Mouse (Mus musculus): ENCODE results near the gene Lef1. TPM values are rescaled to one million over a fixed set of nuclear protein-coding genes. Genes with fewer than 3 reads are reported as not detected.

Lef1 gene
- polyA plus RNA-seq, 2 experiments: 0.12 to 0.25 TPM

- no peak overlapping the region for H3K9ac ChIP-seq (replicated peaks)
- H3K4me2 ChIP-seq (ENCODE audit: low read depth): no peak overlapping the region
- ATAC-seq (ENCODE audit: insufficient read depth): no peak
- H3K4me3 ChIP-seq (ENCODE audit: insufficient read depth in 1 of 2, low read depth in 2 of 2, low read length in 2 of 2): no peak overlapping the region
- no peak overlapping the region for H3K27ac ChIP-seq
- 37% methylated on average over 3 of the region's 3 CpGs for WGBS (ENCODE audit: insufficient replicate concordance)
- no peak for DNase-seq (ENCODE audit: low read depth in 3 of 3, low spot score in 3 of 3)
- H3K9me3 ChIP-seq (ENCODE audit: control insufficient read depth, low read length): no peaks in the 10 kb centered on the region
- H3K36me3 ChIP-seq (replicated peaks; ENCODE audit: control insufficient read depth, insufficient read depth, low read depth): no peaks in the 10 kb centered on the region
- no peaks in the 10 kb centered on the region for H3K27me3 ChIP-seq (ENCODE audit: control insufficient read depth, insufficient read depth, low read length)
- TF ChIP-seq CTCF (IDR thresholded peaks at IDR 0.05; ENCODE audit: low read depth) (no peak), EP300 (IDR thresholded peaks at IDR 0.05; ENCODE audit: low read depth) (no peak)
- no peaks in the 10 kb centered on the region for H3K4me1 ChIP-seq (replicated peaks; ENCODE audit: control insufficient read depth in 2 of 2, insufficient read depth in 2 of 2, low read length in 1 of 2)
Measured at GRCm38 (mm10) chr3:131155657-131156056, 45.4 kb downstream of the Lef1 start.

GRCm38 (mm10) chr3:131156377-131156776 lies 46.1 kb downstream of the Lef1 start:
- ATAC-seq (ENCODE audit: insufficient read depth) (no peak), DNase-seq (ENCODE audit: low read depth in 3 of 3, low spot score in 3 of 3) (no peak)
- Histone ChIP-seq H3K4me1 (replicated peaks; ENCODE audit: control insufficient read depth in 2 of 2, insufficient read depth in 2 of 2, low read length in 1 of 2) (no peaks in the 10 kb centered on the region), H3K27ac (no peak overlapping the region), H3K27me3 (ENCODE audit: control insufficient read depth, insufficient read depth, low read length) (no peaks in the 10 kb centered on the region), H3K9ac (replicated peaks) (no peak overlapping the region), H3K36me3 (replicated peaks; ENCODE audit: control insufficient read depth, insufficient read depth, low read depth) (no peaks in the 10 kb centered on the region), H3K4me2 (ENCODE audit: low read depth) (no peak overlapping the region), H3K9me3 (ENCODE audit: control insufficient read depth, low read length) (no peaks in the 10 kb centered on the region), H3K4me3 (ENCODE audit: insufficient read depth in 1 of 2, low read depth in 2 of 2, low read length in 2 of 2) (no peak overlapping the region)
- WGBS (ENCODE audit: insufficient replicate concordance): 56% methylated on average over 11 of the region's 11 CpGs
- TF ChIP-seq CTCF (IDR thresholded peaks at IDR 0.05; ENCODE audit: low read depth) (no peak), EP300 (IDR thresholded peaks at IDR 0.05; ENCODE audit: low read depth) (no peak)

- Histone ChIP-seq H3K4me2 (ENCODE audit: low read depth) (no peak overlapping the region), H3K27ac (no peak overlapping the region), H3K9me3 (ENCODE audit: control insufficient read depth, low read length) (no peaks in the 10 kb centered on the region), H3K9ac (replicated peaks) (no peak overlapping the region), H3K36me3 (replicated peaks; ENCODE audit: control insufficient read depth, insufficient read depth, low read depth) (no peaks in the 10 kb centered on the region), H3K4me1 (replicated peaks; ENCODE audit: control insufficient read depth in 2 of 2, insufficient read depth in 2 of 2, low read length in 1 of 2) (no peaks in the 10 kb centered on the region), H3K27me3 (ENCODE audit: control insufficient read depth, insufficient read depth, low read length) (no peaks in the 10 kb centered on the region), H3K4me3 (ENCODE audit: insufficient read depth in 1 of 2, low read depth in 2 of 2, low read length in 2 of 2) (no peak overlapping the region)
- TF ChIP-seq CTCF (IDR thresholded peaks at IDR 0.05; ENCODE audit: low read depth) (no peak), EP300 (IDR thresholded peaks at IDR 0.05; ENCODE audit: low read depth) (no peak)
- DNase-seq (ENCODE audit: low read depth in 3 of 3, low spot score in 3 of 3): no peak
- 43% methylated on average over 7 of the region's 7 CpGs for WGBS (ENCODE audit: insufficient replicate concordance)
- ATAC-seq (ENCODE audit: insufficient read depth): no peak
Measured at GRCm38 (mm10) chr3:131157471-131157870, 47.2 kb downstream of the Lef1 start.

GRCm38 (mm10) chr3:131159204-131159760 lies 49.0 kb downstream of the Lef1 start:
- H3K9ac ChIP-seq (replicated peaks): no peak overlapping the region
- TF ChIP-seq EP300 (IDR thresholded peaks at IDR 0.05; ENCODE audit: low read depth) (no peak), CTCF (IDR thresholded peaks at IDR 0.05; ENCODE audit: low read depth) (no peak)
- DNase-seq (ENCODE audit: low read depth in 3 of 3, low spot score in 3 of 3): no peak
- no peaks in the 10 kb centered on the region for H3K27me3 ChIP-seq (ENCODE audit: control insufficient read depth, insufficient read depth, low read length)
- no peak overlapping the region for H3K4me3 ChIP-seq (ENCODE audit: insufficient read depth in 1 of 2, low read depth in 2 of 2, low read length in 2 of 2)
- no peaks in the 10 kb centered on the region for H3K9me3 ChIP-seq (ENCODE audit: control insufficient read depth, low read length)
- WGBS (ENCODE audit: insufficient replicate concordance): 43% methylated on average over 12 of the region's 12 CpGs
- H3K4me2 ChIP-seq (ENCODE audit: low read depth): no peak overlapping the region
- no peak overlapping the region for H3K27ac ChIP-seq
- no peak for ATAC-seq (ENCODE audit: insufficient read depth)
- H3K36me3 ChIP-seq (replicated peaks; ENCODE audit: control insufficient read depth, insufficient read depth, low read depth): no peaks in the 10 kb centered on the region
- H3K4me1 ChIP-seq (replicated peaks; ENCODE audit: control insufficient read depth in 2 of 2, insufficient read depth in 2 of 2, low read length in 1 of 2): no peaks in the 10 kb centered on the region

GRCm38 (mm10) chr3:131159881-131160615 lies 49.8 kb downstream of the Lef1 start:
- H3K36me3 ChIP-seq (replicated peaks; ENCODE audit: control insufficient read depth, insufficient read depth, low read depth): no peaks in the 10 kb centered on the region
- H3K9ac ChIP-seq (replicated peaks): no peak overlapping the region
- DNase-seq (ENCODE audit: low read depth in 3 of 3, low spot score in 3 of 3): no peak
- H3K4me3 ChIP-seq (ENCODE audit: insufficient read depth in 1 of 2, low read depth in 2 of 2, low read length in 2 of 2): no peak overlapping the region
- H3K27ac ChIP-seq: no peak overlapping the region
- no peak overlapping the region for H3K4me2 ChIP-seq (ENCODE audit: low read depth)
- no peaks in the 10 kb centered on the region for H3K4me1 ChIP-seq (replicated peaks; ENCODE audit: control insufficient read depth in 2 of 2, insufficient read depth in 2 of 2, low read length in 1 of 2)
- WGBS (ENCODE audit: insufficient replicate concordance): 68% methylated on average over 14 of the region's 14 CpGs
- H3K27me3 ChIP-seq (ENCODE audit: control insufficient read depth, insufficient read depth, low read length): no peaks in the 10 kb centered on the region
- no peak for TF ChIP-seq EP300 (IDR thresholded peaks at IDR 0.05; ENCODE audit: low read depth)
- TF ChIP-seq CTCF (IDR thresholded peaks at IDR 0.05; ENCODE audit: low read depth): no peak
- no peak for ATAC-seq (ENCODE audit: insufficient read depth)
- no peaks in the 10 kb centered on the region for H3K9me3 ChIP-seq (ENCODE audit: control insufficient read depth, low read length)

Measured in liver, embryonic 14.5 days (tissue).